Comparison of ENCODE assay signal across 21 mouse cellular contexts in genomic region chr16:55783923-55784322, GRCm38 (mm10). TPM values are rescaled to one million over a fixed set of nuclear protein-coding genes. Genes with fewer than 3 reads are reported as not detected.
A peak's percentile ranks its signal among the peaks of the same experiment; 100 is the strongest.
DNase-seq lines count a peak whose midpoint lies in the region; ATAC-seq and TF ChIP-seq lines count a peak whose summit lies in the region.
"Had no signal": no experiment of that assay in that cellular context is flagged by ENCODE, and none has a peak within 500 bp of the region (broad histone marks: within the 10 kb centered on the region; RNA-seq: fewer than 3 reads in every experiment).

No protein-coding gene starts in this region.

- H3K9ac ChIP-seq in CH12.LX (ENCODE audit: insufficient read depth, low read depth) = no peak overlapping the region
- H3K9ac ChIP-seq in stomach, embryonic 16.5 days (ENCODE audit: low read length) = no peak overlapping the region
- no peak overlapping the region for H3K9ac ChIP-seq in stomach, postnatal 0 days (ENCODE audit: low read length)

- peak; percentile 68; the same call in 1 of the 2 replicates for TF ChIP-seq EP300 in CH12.LX (IDR thresholded peaks at IDR 0.05; ENCODE audit: low read length)
- no peak for TF ChIP-seq EP300 in stomach, postnatal 0 days (optimal IDR thresholded peaks at IDR 0.05)

- no peak overlapping the region for H3K27ac ChIP-seq in CH12.LX (ENCODE audit: insufficient read depth, low read depth)
- H3K27ac ChIP-seq in stomach, embryonic 16.5 days (ENCODE audit: low read length) = peak overlapping the region; percentile 48; the same call in 1 of the 2 replicates
- H3K27ac ChIP-seq in stomach, postnatal 0 days (replicated peaks) = peak overlapping the region; percentile 45; the same call in 1 of the 2 replicates

- TF ChIP-seq POLR2A in CH12.LX (IDR thresholded peaks at IDR 0.05; ENCODE audit: low read depth, low read length) = no peak

- dilution Hi-C loops in CH12.LX (cut with MboI; ENCODE audit: extremely low pct_ligation_motif_present, extremely low pct_unique_long_range_greater_than_20kb, low sequenced_read_pairs) = no loop called here

- no peak for ATAC-seq in stomach, embryonic 16.5 days (ENCODE audit: insufficient read depth, low FRiP score)
- no peak for ATAC-seq in stomach, postnatal 0 days (ENCODE audit: low FRiP score, low TSS enrichment)
- ATAC-seq: activated CD4-positive, CD25-positive, alpha-beta regulatory T cell, adult 4 months; CD4-positive, CD25-positive, alpha-beta regulatory T cell, adult 4 months; Patski had no signal

- H3K9me3 ChIP-seq in CH12.LX (replicated peaks; ENCODE audit: low read length) = no peaks in the 10 kb centered on the region
- no peaks in the 10 kb centered on the region for H3K9me3 ChIP-seq in stomach, embryonic 16.5 days (replicated peaks; ENCODE audit: control insufficient read depth, low read length)
- no peaks in the 10 kb centered on the region for H3K9me3 ChIP-seq in stomach, postnatal 0 days (ENCODE audit: control insufficient read depth, low read length)
- H3K9me3 ChIP-seq: G1E had no signal

- no peaks in the 10 kb centered on the region for H3K27me3 ChIP-seq in CH12.LX (replicated peaks)
- no peaks in the 10 kb centered on the region for H3K27me3 ChIP-seq in stomach, embryonic 16.5 days (ENCODE audit: control insufficient read depth, insufficient read depth, low read length)
- H3K27me3 ChIP-seq in stomach, postnatal 0 days (ENCODE audit: control insufficient read depth, insufficient read depth, low read length) = no peaks in the 10 kb centered on the region
- H3K27me3 ChIP-seq: Patski had no signal

- H3K36me3 ChIP-seq in CH12.LX (replicated peaks in 1 of 2; ENCODE audit: control insufficient read depth in 1 of 2, insufficient read depth in 1 of 2, low read length in 1 of 2) = no peaks in the 10 kb centered on the region
- no peaks in the 10 kb centered on the region for H3K36me3 ChIP-seq in stomach, embryonic 16.5 days (ENCODE audit: control insufficient read depth, insufficient read depth, low read length)
- no peaks in the 10 kb centered on the region for H3K36me3 ChIP-seq in stomach, postnatal 0 days (ENCODE audit: control insufficient read depth, insufficient read depth, low read length)
- H3K36me3 ChIP-seq: G1E had no signal

- in situ Hi-C loops in CH12.LX (cut with MboI; ENCODE audit: low pct_ligation_motif_present, low pct_unique_long_range_greater_than_20kb, low sequenced_read_pairs) = no loop called here

- no peaks in the 10 kb centered on the region for H3K79me2 ChIP-seq in CH12.LX (replicated peaks; ENCODE audit: control insufficient read depth, extremely low read depth, insufficient read depth, poor library complexity, severe bottlenecking)

- peak; percentile 39 for DNase-seq in CH12.LX (ENCODE audit: extremely low read depth)
- DNase-seq in stomach, postnatal 0 days (ENCODE audit: low spot score) = no peak
- DNase-seq in heart, postnatal 10 days = no peak
- no peak for DNase-seq in spleen, postnatal 14 days (ENCODE audit: low spot score in 2 of 2)
- DNase-seq in lung, adult 18-20 months = no peak
- DNase-seq: adrenal gland, adult 2 months; adrenal gland, adult 8-10 months; adrenal gland, postnatal 10 days; adrenal gland, postnatal 14 days; adrenal gland, postnatal 25 days; adrenal gland, postnatal 36 days; B cell, adult 2 months; cerebellum, adult 11 months; cerebellum, adult 11-12 months; cerebellum, adult 18-20 months; cerebellum, adult 2 months had no signal

- H3K4me2 ChIP-seq in CH12.LX (ENCODE audit: insufficient read depth, low read depth, poor library complexity, severe bottlenecking) = peak overlapping the region; percentile 39
- H3K4me2 ChIP-seq in stomach, embryonic 16.5 days (ENCODE audit: low read depth, low read length) = no peak overlapping the region
- H3K4me2 ChIP-seq in stomach, postnatal 0 days (replicated peaks; ENCODE audit: low read depth) = no peak overlapping the region

- WGBS in stomach, embryonic 16.5 days = 73% methylated on average over 3 of the region's 3 CpGs
- 73% methylated on average over 3 of the region's 3 CpGs for WGBS in stomach, postnatal 0 days

- TF ChIP-seq CTCF in CH12.LX (conservative IDR thresholded peaks at IDR 0.05 in 1 of 2, IDR thresholded peaks at IDR 0.05 in 1 of 2; ENCODE audit: low read depth in 2 of 2, low read length in 2 of 2) = no peak
- no peak for TF ChIP-seq CTCF in stomach, postnatal 0 days (IDR thresholded peaks at IDR 0.05; ENCODE audit: low read depth)

- intact Hi-C loops in heart, postnatal 10 days (cut with DNase I) = no loop called here

- no peak overlapping the region for H3K4me3 ChIP-seq in CH12.LX (replicated peaks in 1 of 3; ENCODE audit: low read depth in 2 of 3, low read length in 2 of 3, poor library complexity in 1 of 3)
- no peak overlapping the region for H3K4me3 ChIP-seq in stomach, embryonic 16.5 days (replicated peaks; ENCODE audit: low read length)
- H3K4me3 ChIP-seq in stomach, postnatal 0 days (ENCODE audit: low read depth, low read length) = no peak overlapping the region

- TF ChIP-seq RAD21 in CH12.LX (IDR thresholded peaks at IDR 0.05; ENCODE audit: low read depth, low read length) = no peak

- peaks cover 28 to 68% of the 10 kb centered on the region in 2 experiments for H3K4me1 ChIP-seq in CH12.LX (ENCODE audit: control insufficient read depth in 1 of 2, insufficient read depth in 2 of 2)
- no peaks in the 10 kb centered on the region for H3K4me1 ChIP-seq in stomach, embryonic 16.5 days (ENCODE audit: control insufficient read depth, insufficient read depth, low read length)
- no peaks in the 10 kb centered on the region for H3K4me1 ChIP-seq in stomach, postnatal 0 days (replicated peaks; ENCODE audit: control insufficient read depth, insufficient read depth)

TF ChIP-seq in CH12.LX, 34 proteins besides CTCF, POLR2A, EP300 and RAD21:
- peak; percentile 75 for TF ChIP-seq JUND (conservative IDR thresholded peaks at IDR 0.05; ENCODE audit: low read depth, low read length)
- TF ChIP-seq E2F4 (IDR thresholded peaks at IDR 0.05; ENCODE audit: insufficient replicate concordance, low read depth, low read length) = no peak
- 0 out of 2 replicates have a peak, but pooled peaks have one; percentile 33 for TF ChIP-seq JUN (IDR thresholded peaks at IDR 0.05; ENCODE audit: insufficient read depth, low read depth, low read length)
- no peak for TF ChIP-seq TBP (conservative IDR thresholded peaks at IDR 0.05; ENCODE audit: low read depth, low read length)
- TF ChIP-seq ZNF384 (IDR thresholded peaks at IDR 0.05; ENCODE audit: low read depth, low read length) = no peak
- TF ChIP-seq GABPA (IDR thresholded peaks at IDR 0.05; ENCODE audit: insufficient replicate concordance, low read depth, low read length) = no peak
- TF ChIP-seq BHLHE40 (IDR thresholded peaks at IDR 0.05; ENCODE audit: low read depth, low read length) = peak; percentile 34; the same call in 1 of the 2 replicates
- TF ChIP-seq IRF4 (IDR thresholded peaks at IDR 0.05; ENCODE audit: low read depth, low read length) = peak; percentile 86
- no peak for TF ChIP-seq MYC (IDR thresholded peaks at IDR 0.05; ENCODE audit: low read depth, low read length)
- TF ChIP-seq ZKSCAN1 (IDR thresholded peaks at IDR 0.05; ENCODE audit: borderline replicate concordance, low read depth, low read length) = no peak
- no peak for TF ChIP-seq HCFC1 (IDR thresholded peaks at IDR 0.05; ENCODE audit: low read depth, low read length)
- no peak for TF ChIP-seq UBTF (IDR thresholded peaks at IDR 0.05; ENCODE audit: low read depth, low read length)
- no peak for TF ChIP-seq USF1 (IDR thresholded peaks at IDR 0.05; ENCODE audit: low read depth, low read length)
- no peak for TF ChIP-seq POLR2AphosphoS2 (IDR thresholded peaks at IDR 0.05; ENCODE audit: low read depth, low read length)
- no peak for TF ChIP-seq KAT2A (IDR thresholded peaks at IDR 0.05; ENCODE audit: insufficient replicate concordance, low read length)
- TF ChIP-seq ETS1 (conservative IDR thresholded peaks at IDR 0.05; ENCODE audit: low read depth, low read length) = peak; percentile 33; the same call in 1 of the 2 replicates
- no peak for TF ChIP-seq SMC3 (IDR thresholded peaks at IDR 0.05; ENCODE audit: low read depth, low read length)
- TF ChIP-seq MAZ (IDR thresholded peaks at IDR 0.05; ENCODE audit: low read depth, low read length) = 0 out of 2 replicates have a peak, but pooled peaks have one; percentile 19
- TF ChIP-seq MAFK (IDR thresholded peaks at IDR 0.05; ENCODE audit: insufficient replicate concordance, low read length) = no peak
- TF ChIP-seq MAX (IDR thresholded peaks at IDR 0.05; ENCODE audit: low read length) = no peak; the same call in 1 of the 2 replicates
- TF ChIP-seq CHD2 (IDR thresholded peaks at IDR 0.05; ENCODE audit: low read length) = peak; percentile 63; the same call in 1 of the 2 replicates
- no peak for TF ChIP-seq SIN3A (IDR thresholded peaks at IDR 0.05; ENCODE audit: low read length)
- TF ChIP-seq TCF12 (IDR thresholded peaks at IDR 0.05; ENCODE audit: low read depth, low read length) = no peak
- no peak for TF ChIP-seq PAX5 (IDR thresholded peaks at IDR 0.05; ENCODE audit: low read length)
- no peak for TF ChIP-seq ZMIZ1 (IDR thresholded peaks at IDR 0.05; ENCODE audit: low read depth, low read length)

RNA-seq across cellular contexts. Expression of gene Nfkbiz, which starts 54.8 kb away (rescaled TPM):
- 13.9 and 17.1 TPM in 2 replicates for total RNA-seq in CH12.LX (2012; rRNA removed)
- 19.7 and 23.7 TPM in 2 replicates for total RNA-seq in CH12.LX (2014; rRNA removed)
- polyA plus RNA-seq in CH12.LX (2012; ENCODE audit: insufficient read length, low read depth) = 11.4 and 13.7 TPM in 2 replicates
- 10.0 and 10.6 TPM in 2 replicates for polyA plus RNA-seq in stomach, embryonic 16.5 days (2015; fragmentation: Nextera tagmentation; extraction: Ambion mirVana)
- 9.0 and 9.1 TPM in 2 replicates for polyA plus RNA-seq in stomach, postnatal 0 days (2015; fragmentation: Nextera tagmentation; extraction: Ambion mirVana)
- 1 to 10 TPM; 3.0 to 4.0 TPM for total RNA-seq in heart, postnatal 10 days (2021)
